Mouse (Mus musculus): ENCODE data around the gene Fam71d. TPM values are rescaled to one million over a fixed set of nuclear protein-coding genes. Genes with fewer than 3 reads are reported as not detected.

Fam71d gene
- polyA plus RNA-seq, 1 experiment from 2014 or later, result 0.18 TPM

Other genes starting within 250 kb of the Fam71d start
- gene Mpp5, start 57.4 kb downstream of the Fam71d start, polyA plus RNA-seq (2016; fragmentation: Nextera tagmentation; extraction: Ambion mirVana), result 26.2 and 30.3 TPM in 2 replicates
- gene Atp6v1d, start 170.1 kb downstream of the Fam71d start, polyA plus RNA-seq (2016; fragmentation: Nextera tagmentation; extraction: Ambion mirVana), result 88.9 and 90.9 TPM in 2 replicates
- gene Eif2s1, start 170.3 kb downstream of the Fam71d start, polyA plus RNA-seq (2016; fragmentation: Nextera tagmentation; extraction: Ambion mirVana), result 184 and 188 TPM in 2 replicates
- gene Plek2, start 215.4 kb downstream of the Fam71d start, polyA plus RNA-seq (2016; fragmentation: Nextera tagmentation; extraction: Ambion mirVana), result 1.9 and 2.7 TPM in 2 replicates